Mouse (Mus musculus) midbrain, embryonic 13.5 days (tissue): ENCODE data around the gene Chst2. TPM values are rescaled to one million over a fixed set of nuclear protein-coding genes. Genes with fewer than 3 reads are reported as not detected.

Experiments
- ATAC-seq: fragments of 200-750 bp; cut with Nextera tagmentation; 2 replicates; pipeline ENCODE4 v1.8.0; 2017; ENCODE audit warnings: mild to moderate bottlenecking, moderate TSS enrichment, moderate library complexity
- H3K27ac ChIP-seq: fragments of 300-500 bp; sonication (generic); 2 replicates; pipeline ENCODE4 v1.5.1; 2015; ENCODE audit warnings: inconsistent platforms, mild to moderate bottlenecking, moderate library complexity
- H3K27me3 ChIP-seq: fragments of 300-500 bp; sonication (generic); 2 replicates; pipeline ENCODE4 v1.6.1; 2015; ENCODE audit warnings: mild to moderate bottlenecking, inconsistent platforms
- H3K36me3 ChIP-seq: fragments of 300-500 bp; sonication (generic); 2 replicates; pipeline ENCODE4 v1.6.1; 2015; ENCODE audit warnings: mild to moderate bottlenecking, inconsistent platforms
- H3K4me1 ChIP-seq: fragments of 300-500 bp; sonication (generic); replicated peaks from 2 replicates; pipeline ENCODE4 v1.6.1; 2015; ENCODE audit warnings: inconsistent platforms
- H3K4me2 ChIP-seq: fragments of 300-500 bp; sonication (generic); replicated peaks from 2 replicates; pipeline ENCODE4 v1.6.1; 2015; ENCODE audit warnings: moderate library complexity, mild to moderate bottlenecking, inconsistent platforms
- H3K4me3 ChIP-seq: fragments of 300-500 bp; sonication (generic); replicated peaks from 2 replicates; pipeline ENCODE4 v1.5.1; 2015; ENCODE audit warnings: mild to moderate bottlenecking, inconsistent platforms
- H3K9ac ChIP-seq: fragments of 300-500 bp; sonication (generic); replicated peaks from 2 replicates; pipeline ENCODE4 v1.6.1; 2015; ENCODE audit warnings: mild to moderate bottlenecking, inconsistent platforms
- H3K9me3 ChIP-seq: fragments of 300-500 bp; sonication (generic); 2 replicates; pipeline ENCODE4 v1.6.1; 2016; ENCODE audit warnings: mild to moderate bottlenecking, inconsistent platforms
- WGBS: fragments of 180-500 bp; shearing (Covaris S2); methylation state at CpG from one replicate; pipeline ENCODE4 v1.1.7; 2015; 5-methylcytosine and 5-hydroxymethylcytosine counted together
- polyA plus RNA-seq: library from polyadenylated mRNA; unstranded; fragments of >200 nt; fragmentation: Nextera tagmentation; extraction: Ambion mirVana; gene quantifications from 2 replicates; pipeline ENCODE4 v1.2.1, GENCODE M21; 2015

Gene Chst2
- polyA plus RNA-seq, 1 experiment from 2014 or later, result 11.0 TPM

GRCm38 (mm10) chr9:95351968-95352367, 54.6 kb downstream of the Chst2 start:
- H3K36me3 ChIP-seq, result no peaks in the 10 kb centered on the region
- no peaks in the 10 kb centered on the region for H3K9me3 ChIP-seq
- H3K4me2 ChIP-seq, result no peak overlapping the region
- no peak overlapping the region for H3K27ac ChIP-seq
- 56% methylated on average over 2 of the region's 2 CpGs for WGBS
- no peak overlapping the region for H3K9ac ChIP-seq
- H3K4me3 ChIP-seq, result no peak overlapping the region
- H3K4me1 ChIP-seq, result no peaks in the 10 kb centered on the region
- no peaks in the 10 kb centered on the region for H3K27me3 ChIP-seq
- ATAC-seq, result no peak

DNA sequence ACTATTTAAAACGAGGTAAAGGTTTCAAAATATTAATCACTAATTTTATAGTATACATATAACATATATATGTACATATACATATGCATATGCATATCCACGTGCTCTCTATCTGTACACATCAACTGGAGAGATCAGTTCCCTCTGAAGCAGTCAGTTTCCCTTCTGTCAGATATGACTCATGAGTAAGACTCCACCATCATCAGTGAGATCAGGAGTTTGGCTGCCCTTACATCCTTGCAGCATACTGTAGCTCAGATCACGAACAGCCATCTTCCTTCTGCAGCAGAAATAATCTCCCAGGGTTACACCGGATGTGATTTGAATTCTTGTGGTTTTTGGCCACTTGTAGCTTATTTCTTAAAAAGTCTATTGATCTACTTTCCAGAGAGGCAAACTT, 56.0 kb downstream of the Chst2 start:
- Histone ChIP-seq H3K36me3 (no peaks in the 10 kb centered on the region), H3K27me3 (no peaks in the 10 kb centered on the region), H3K4me3 (no peak overlapping the region), H3K9me3 (no peaks in the 10 kb centered on the region), H3K4me1 (no peaks in the 10 kb centered on the region), H3K9ac (no peak overlapping the region), H3K4me2 (no peak overlapping the region), H3K27ac (no peak overlapping the region)
- no peak for ATAC-seq
- WGBS, result 86% methylated on average over 4 of the region's 4 CpGs

Other genes with a start within 250 kb of the Chst2 start
- 153 and 172 TPM in 2 replicates for gene U2surp, start 105.3 kb upstream of the Chst2 start, polyA plus RNA-seq
- gene Paqr9, start 152.9 kb upstream of the Chst2 start, polyA plus RNA-seq, result 1.8 and 1.9 TPM in 2 replicates
- gene Pcolce2, start 230.9 kb upstream of the Chst2 start, polyA plus RNA-seq, result 1.8 and 2.5 TPM in 2 replicates